ENCODE assay signal across 8 mouse cellular contexts in the genomic region with DNA sequence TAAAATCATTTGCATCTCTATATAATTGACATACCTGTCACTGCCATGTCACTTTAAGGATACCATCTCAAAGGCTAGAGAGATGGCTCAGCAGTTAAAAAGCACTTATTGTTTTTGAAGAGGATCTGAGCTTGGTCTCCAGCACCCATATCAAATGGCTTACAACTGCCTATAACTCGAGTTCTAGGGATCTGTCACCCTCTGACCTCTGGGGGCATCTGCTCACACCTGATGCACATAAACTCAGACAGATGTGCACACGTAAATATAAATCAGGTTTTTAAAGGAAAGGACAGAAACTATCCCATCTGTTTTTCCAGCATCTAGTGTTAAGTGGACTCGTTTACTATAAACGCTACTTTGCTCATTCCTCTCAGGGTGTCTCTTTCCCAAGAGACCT. TPM values are rescaled to one million over a fixed set of nuclear protein-coding genes. Genes with fewer than 3 reads are reported as not detected.
DNase-seq lines count a peak whose midpoint lies in the region; ATAC-seq and TF ChIP-seq lines count a peak whose summit lies in the region.

No protein-coding gene starts in this region.

- no peak for TF ChIP-seq CTCF in liver, adult 2 months (IDR thresholded peaks at IDR 0.05; ENCODE audit: low read depth, low read length)
- TF ChIP-seq CTCF in midbrain, postnatal 0 days (IDR thresholded peaks at IDR 0.05), result no peak

- peak overlapping the region; percentile 77; the same call in 1 of the 2 replicates for H3K27ac ChIP-seq in liver, adult 2 months (replicated peaks; ENCODE audit: insufficient read depth, low read depth, low read length)
- H3K27ac ChIP-seq in brown adipose tissue, adult 24 weeks (replicated peaks; ENCODE audit: low read depth, low read length), result no peak overlapping the region; the same call in 1 of the 2 replicates
- peak overlapping the region; percentile 96 for H3K27ac ChIP-seq in hindbrain, embryonic 15.5 days (replicated peaks)
- peak overlapping the region; percentile 87 for H3K27ac ChIP-seq in midbrain, postnatal 0 days (ENCODE audit: low read depth, low read length)

- no peak overlapping the region; the same call in 1 of the 2 replicates for H3K9ac ChIP-seq in liver, adult 2 months (ENCODE audit: low read depth, low read length)
- H3K9ac ChIP-seq in hindbrain, embryonic 15.5 days, result peak overlapping the region; percentile 79
- no peak overlapping the region for H3K9ac ChIP-seq in midbrain, postnatal 0 days (replicated peaks; ENCODE audit: low read length, poor library complexity, severe bottlenecking)

- ATAC-seq in hindbrain, embryonic 15.5 days (ENCODE audit: low FRiP score, low read depth), result no peak
- no peak for ATAC-seq in midbrain, postnatal 0 days (ENCODE audit: low FRiP score)
- ATAC-seq in monocyte, adult 5-6 weeks (replicated peaks; ENCODE audit: insufficient number of reproducible peaks, low FRiP score, low TSS enrichment, poor library complexity, severe bottlenecking), result no peak

- TF ChIP-seq POLR2A in liver, adult 2 months (IDR thresholded peaks at IDR 0.05; ENCODE audit: extremely low read depth, insufficient read depth, low read length), result no peak

- peaks cover 7% of the 10 kb centered on the region for H3K4me1 ChIP-seq in liver, adult 2 months (ENCODE audit: control insufficient read depth, insufficient read depth, low read length)
- peaks cover 5% of the 10 kb centered on the region; the same call in 1 of the 2 replicates for H3K4me1 ChIP-seq in brown adipose tissue, adult 24 weeks (ENCODE audit: control insufficient read depth, insufficient read depth, insufficient read length, low read length)
- peaks cover 26% of the 10 kb centered on the region for H3K4me1 ChIP-seq in hindbrain, embryonic 15.5 days (replicated peaks)
- H3K4me1 ChIP-seq in midbrain, postnatal 0 days (ENCODE audit: insufficient read depth, low read length), result peaks cover 11% of the 10 kb centered on the region; the same call in 1 of the 2 replicates

- 16% methylated on average over 4 of the region's 4 CpGs for WGBS in liver, adult 2 months
- WGBS in hindbrain, embryonic 15.5 days, result 15% methylated on average over 4 of the region's 4 CpGs
- WGBS in midbrain, postnatal 0 days, result 13% methylated on average over 4 of the region's 4 CpGs

- no peaks in the 10 kb centered on the region for H3K9me3 ChIP-seq in hindbrain, embryonic 15.5 days
- H3K9me3 ChIP-seq in midbrain, postnatal 0 days (ENCODE audit: low read length), result no peaks in the 10 kb centered on the region

- H3K27me3 ChIP-seq in liver, adult 2 months (ENCODE audit: control insufficient read depth, insufficient read depth, low read length), result no peaks in the 10 kb centered on the region
- no peaks in the 10 kb centered on the region for H3K27me3 ChIP-seq in hindbrain, embryonic 15.5 days
- no peaks in the 10 kb centered on the region for H3K27me3 ChIP-seq in midbrain, postnatal 0 days (ENCODE audit: insufficient read depth, low read length)

- DNase-seq in liver, adult 2 months (ENCODE audit: extremely low read depth, low read depth, low spot score), result peak; percentile 5
- no peak for DNase-seq in liver
- DNase-seq in midbrain, postnatal 0 days (ENCODE audit: low spot score), result no peak
- no peak for DNase-seq in kidney, adult 9 months
- DNase-seq in left cerebral cortex, postnatal 4 days, result no peak

- intact Hi-C loops in left cerebral cortex, postnatal 4 days (cut with DNase I), result loop anchor here (10.0 kb wide), 2 partner anchors 148 to 528 kb away; no protein-coding TSS in a partner anchor

- H3K79me2 ChIP-seq in liver, adult 2 months (ENCODE audit: control insufficient read depth, insufficient read depth, low read length), result peaks cover 10% of the 10 kb centered on the region; the same call in 1 of the 2 replicates

- peaks cover under 1% of the 10 kb centered on the region for H3K36me3 ChIP-seq in liver, adult 2 months (ENCODE audit: control insufficient read depth, insufficient read depth, low read length)
- no peaks in the 10 kb centered on the region for H3K36me3 ChIP-seq in hindbrain, embryonic 15.5 days
- H3K36me3 ChIP-seq in midbrain, postnatal 0 days (ENCODE audit: insufficient read depth, low read length), result no peaks in the 10 kb centered on the region

- H3K4me2 ChIP-seq in hindbrain, embryonic 15.5 days, result peak overlapping the region; percentile 73
- H3K4me2 ChIP-seq in midbrain, postnatal 0 days (ENCODE audit: low read depth, low read length, poor library complexity, severe bottlenecking), result peak overlapping the region; percentile 94

- peak overlapping the region; percentile 84; the same call in 1 of the 2 replicates for H3K4me3 ChIP-seq in liver, adult 2 months (ENCODE audit: insufficient read depth, low read depth, low read length)
- peak overlapping the region; percentile 76 for H3K4me3 ChIP-seq in brown adipose tissue, adult 24 weeks (ENCODE audit: insufficient read depth, low read depth, low read length)
- peak overlapping the region; percentile 76 for H3K4me3 ChIP-seq in hindbrain, embryonic 15.5 days
- H3K4me3 ChIP-seq in midbrain, postnatal 0 days (ENCODE audit: low read depth, low read length), result peak overlapping the region; percentile 89

RNA-seq across cellular contexts. Expression of a gene that starts 0.9 kb away (rescaled TPM):
- 0.87 and 1.2 TPM in 2 replicates for total RNA-seq in liver, adult 2 months (2014; rRNA removed)
- polyA plus RNA-seq in liver, adult 2 months (2012; rRNA removed), result 0.07 and 0.16 TPM in 2 replicates
- polyA plus RNA-seq in brown adipose tissue, adult 24 weeks (2012; ENCODE audit: insufficient read depth, insufficient read length, missing spikeins), result 0.58 and 0.91 TPM in 2 replicates
- polyA plus RNA-seq in hindbrain, embryonic 15.5 days (2015; fragmentation: Nextera tagmentation; extraction: Ambion mirVana), result 0.22 and 0.30 TPM in 2 replicates
- total RNA-seq in midbrain, postnatal 0 days (2014; rRNA removed), result 0.24 TPM in 1 of 2 replicates, not detected in the other
- 0.25 and 0.44 TPM in 2 replicates for polyA plus RNA-seq in midbrain, postnatal 0 days (2015; fragmentation: Nextera tagmentation; extraction: Ambion mirVana)
- total RNA-seq in monocyte, adult 5-6 weeks (2017), result 0.29 to 0.64 TPM in 2 of 3 replicates, not detected in the other
- under 1 TPM; 0.28 to 0.32 TPM for total RNA-seq in left cerebral cortex, postnatal 4 days (2021)

RNA-seq across cellular contexts. Expression of a gene that starts 0.9 kb away (rescaled TPM):
- 7.8 and 9.1 TPM in 2 replicates for total RNA-seq in liver, adult 2 months (2014; rRNA removed)
- polyA plus RNA-seq in liver, adult 2 months (2012; rRNA removed), result 4.3 TPM in 2 replicates
- 7.2 and 9.5 TPM in 2 replicates for polyA plus RNA-seq in brown adipose tissue, adult 24 weeks (2012; ENCODE audit: insufficient read depth, insufficient read length, missing spikeins)
- 26.1 and 27.0 TPM in 2 replicates for polyA plus RNA-seq in hindbrain, embryonic 15.5 days (2015; fragmentation: Nextera tagmentation; extraction: Ambion mirVana)
- total RNA-seq in midbrain, postnatal 0 days (2014; rRNA removed), result 15.7 and 18.7 TPM in 2 replicates
- 17.4 and 17.9 TPM in 2 replicates for polyA plus RNA-seq in midbrain, postnatal 0 days (2015; fragmentation: Nextera tagmentation; extraction: Ambion mirVana)
- 57.6 to 66.5 TPM (median 64.7 TPM) in 3 replicates for total RNA-seq in monocyte, adult 5-6 weeks (2017)
- 10 to 100 TPM; 15.1 to 15.5 TPM for total RNA-seq in left cerebral cortex, postnatal 4 days (2021)

RNA-seq across cellular contexts. Expression of a gene that starts 17.6 kb away (rescaled TPM):
- 15.4 TPM in 2 replicates for total RNA-seq in liver, adult 2 months (2014; rRNA removed)
- 6.1 and 8.0 TPM in 2 replicates for polyA plus RNA-seq in liver, adult 2 months (2012; rRNA removed)
- polyA plus RNA-seq in brown adipose tissue, adult 24 weeks (2012; ENCODE audit: insufficient read depth, insufficient read length, missing spikeins), result 3.7 and 5.2 TPM in 2 replicates
- polyA plus RNA-seq in hindbrain, embryonic 15.5 days (2015; fragmentation: Nextera tagmentation; extraction: Ambion mirVana), result 22.5 and 22.6 TPM in 2 replicates
- 39.2 and 44.4 TPM in 2 replicates for total RNA-seq in midbrain, postnatal 0 days (2014; rRNA removed)
- polyA plus RNA-seq in midbrain, postnatal 0 days (2015; fragmentation: Nextera tagmentation; extraction: Ambion mirVana), result 14.2 and 16.4 TPM in 2 replicates
- 18.8 to 33.3 TPM (median 29.5 TPM) in 3 replicates for total RNA-seq in monocyte, adult 5-6 weeks (2017)
- total RNA-seq in left cerebral cortex, postnatal 4 days (2021), result 10 to 100 TPM; 41.4 to 43.5 TPM
